Mouse (Mus musculus) lung, postnatal 36 days (tissue): ENCODE results near the gene Mmd.
A peak's percentile ranks its signal among the peaks of the same experiment; 100 is the strongest.

ENCODE experiments used
- DNase-seq: peaks from one replicate; pipeline ENCODE4 v3.0.0; 2022; ENCODE audit warnings: mixed read lengths

Gene Mmd

GRCm38 (mm10) chr11:90249025-90249650 is at the start of gene Mmd:
TSS of gene Mmd (plus strand) at chr11:90249456.
- DNase-seq, result peak; percentile 99

GRCm38 (mm10) chr11:90200826-90201225 is 48.4 kb upstream of the Mmd start:
- no peak for DNase-seq

- DNase-seq, result no peak
Observed at GRCm38 (mm10) chr11:90214246-90214645, 35.0 kb upstream of the Mmd start.

- no peak for DNase-seq
Observed at GRCm38 (mm10) chr11:90220022-90220645, 29.1 kb upstream of the Mmd start.

- no peak for DNase-seq
Observed at GRCm38 (mm10) chr11:90220750-90221149, 28.5 kb upstream of the Mmd start.

- peak; percentile 53 for DNase-seq
Observed at GRCm38 (mm10) chr11:90224914-90225470, 24.3 kb upstream of the Mmd start.

GRCm38 (mm10) chr11:90227000-90227922 is 22.0 kb upstream of the Mmd start:
- no peak for DNase-seq

GRCm38 (mm10) chr11:90228251-90228949 is 20.9 kb upstream of the Mmd start:
- DNase-seq, result no peak

GRCm38 (mm10) chr11:90229800-90230199 is 19.5 kb upstream of the Mmd start:
- DNase-seq, result no peak

- DNase-seq, result peak; percentile 49
Observed at GRCm38 (mm10) chr11:90230671-90231070, 18.6 kb upstream of the Mmd start.

- no peak for DNase-seq
Observed at GRCm38 (mm10) chr11:90231631-90232030, 17.6 kb upstream of the Mmd start.

- DNase-seq, result peak; percentile 17
Observed at GRCm38 (mm10) chr11:90232685-90233084, 16.6 kb upstream of the Mmd start.

- no peak for DNase-seq
Observed at GRCm38 (mm10) chr11:90235221-90235620, 14.0 kb upstream of the Mmd start.

GRCm38 (mm10) chr11:90237616-90238015 is 11.6 kb upstream of the Mmd start:
- DNase-seq, result no peak

- no peak for DNase-seq
Observed at GRCm38 (mm10) chr11:90238657-90239056, 10.6 kb upstream of the Mmd start.

GRCm38 (mm10) chr11:90240652-90241330 is 8.5 kb upstream of the Mmd start:
- DNase-seq, result peak; percentile 91

GRCm38 (mm10) chr11:90241874-90242273 is 7.4 kb upstream of the Mmd start:
- no peak for DNase-seq

GRCm38 (mm10) chr11:90243300-90243699 is 6.0 kb upstream of the Mmd start:
- no peak for DNase-seq

- no peak for DNase-seq
Observed at GRCm38 (mm10) chr11:90245630-90246029, 3.6 kb upstream of the Mmd start.

GRCm38 (mm10) chr11:90246676-90247075 is 2.6 kb upstream of the Mmd start:
- DNase-seq, result no peak

GRCm38 (mm10) chr11:90247793-90248192 is 1.5 kb upstream of the Mmd start:
- no peak for DNase-seq

- DNase-seq, result no peak
Observed at GRCm38 (mm10) chr11:90249701-90250141, 465 bp downstream of the Mmd start.
